Mouse (Mus musculus) forebrain, embryonic 11.5 days (tissue): ENCODE measurements around the gene Mmp14. TPM values are rescaled to one million over a fixed set of nuclear protein-coding genes. Genes with fewer than 3 reads are reported as not detected.
A peak's percentile ranks its signal among the peaks of the same experiment; 100 is the strongest.

Source experiments
- ATAC-seq: fragments of 200-750 bp; cut with Nextera tagmentation; replicated peaks from 2 replicates; pipeline ENCODE4 v1.8.0; 2017; ENCODE audit warnings: moderate TSS enrichment; ENCODE audit not compliant: low FRiP score
- DNase-seq: peaks from one replicate; pipeline ENCODE4 v3.0.0-alpha.2; 2017; ENCODE audit warnings: low spot score
- H3K27ac ChIP-seq: fragments of 300-500 bp; sonication (generic); 2 replicates; pipeline ENCODE4 v1.5.1; 2014; ENCODE audit warnings: low read depth, low read length
- H3K27me3 ChIP-seq: fragments of 300-500 bp; sonication (generic); 2 replicates; pipeline ENCODE4 v1.6.1; 2014; ENCODE audit warnings: mild to moderate bottlenecking, low read length, mixed read lengths; ENCODE audit not compliant: control insufficient read depth, insufficient read depth
- H3K36me3 ChIP-seq: fragments of 300-500 bp; sonication (generic); 2 replicates; pipeline ENCODE4 v1.6.1; 2014; ENCODE audit warnings: mild to moderate bottlenecking, low read length, moderate library complexity, mixed read lengths; ENCODE audit not compliant: control insufficient read depth, insufficient read depth
- H3K4me1 ChIP-seq: fragments of 300-500 bp; sonication (generic); replicated peaks from 2 replicates; pipeline ENCODE4 v1.6.1; 2014; ENCODE audit warnings: low read length, mixed read lengths; ENCODE audit not compliant: control insufficient read depth, insufficient read depth
- H3K4me2 ChIP-seq: fragments of 300-500 bp; sonication (generic); 2 replicates; pipeline ENCODE4 v1.6.1; 2014; ENCODE audit warnings: low read depth, mild to moderate bottlenecking, low read length, moderate library complexity, mixed read lengths; ENCODE audit not compliant: severe bottlenecking
- H3K4me3 ChIP-seq: fragments of 300-500 bp; sonication (generic); 2 replicates; pipeline ENCODE4 v1.5.1; 2014; ENCODE audit warnings: low read depth, low read length
- H3K9ac ChIP-seq: fragments of 300-500 bp; sonication (generic); 2 replicates; pipeline ENCODE4 v1.6.1; 2014; ENCODE audit warnings: low read length
- H3K9me3 ChIP-seq: fragments of 300-500 bp; sonication (generic); 2 replicates; pipeline ENCODE4 v1.6.1; 2016; ENCODE audit warnings: low read length, mixed read lengths; ENCODE audit not compliant: control insufficient read depth
- WGBS: fragments of 180-500 bp; shearing (Covaris S2); extraction: QIAGEN DNeasy Blood & Tissue Kit; methylation state at CpG from one replicate; pipeline ENCODE4 v1.1.7; 2014; 5-methylcytosine and 5-hydroxymethylcytosine counted together
- polyA plus RNA-seq: library from polyadenylated mRNA; unstranded; fragments of >200 nt; fragmentation: Nextera tagmentation; extraction: Ambion mirVana; gene quantifications from 2 replicates; pipeline ENCODE4 v1.2.1, GENCODE M21; 2014

The Mmp14 gene
- polyA plus RNA-seq, 1 experiment from 2014 or later, result 70.7 TPM

- WGBS, result 88% methylated on average over 9 of the region's 9 CpGs
- Histone ChIP-seq H3K4me3 (no peak overlapping the region), H3K9ac (no peak overlapping the region), H3K27me3 (no peaks in the 10 kb centered on the region; the same call in 1 of the 2 replicates), H3K27ac (no peak overlapping the region), H3K4me1 (no peaks in the 10 kb centered on the region), H3K36me3 (no peaks in the 10 kb centered on the region), H3K4me2 (no peak overlapping the region), H3K9me3 (no peaks in the 10 kb centered on the region)
- ATAC-seq (no peak), DNase-seq (no peak)
These were observed 22.2 kb downstream of the Mmp14 start for GRCm38 (mm10) chr14:54453566-54453965.

- DNase-seq (no peak), ATAC-seq (no peak)
- no peaks in the 10 kb centered on the region for H3K9me3 ChIP-seq
- no peaks in the 10 kb centered on the region for H3K36me3 ChIP-seq
- no peak overlapping the region for H3K9ac ChIP-seq
- no peak overlapping the region for H3K4me2 ChIP-seq
- no peak overlapping the region for H3K27ac ChIP-seq
- no peaks in the 10 kb centered on the region for H3K4me1 ChIP-seq
- H3K4me3 ChIP-seq, result no peak overlapping the region
- no peaks in the 10 kb centered on the region; the same call in 1 of the 2 replicates for H3K27me3 ChIP-seq
- WGBS, result 88% methylated on average over 11 of the region's 11 CpGs
These were observed 23.5 kb downstream of the Mmp14 start for GRCm38 (mm10) chr14:54454669-54455528.

- Histone ChIP-seq H3K4me1 (no peaks in the 10 kb centered on the region), H3K27ac (no peak overlapping the region), H3K9ac (no peak overlapping the region), H3K4me2 (no peak overlapping the region), H3K9me3 (no peaks in the 10 kb centered on the region), H3K27me3 (no peaks in the 10 kb centered on the region), H3K36me3 (no peaks in the 10 kb centered on the region), H3K4me3 (no peak overlapping the region)
- DNase-seq, result no peak
- no peak for ATAC-seq
- 88% methylated on average over 14 of the region's 14 CpGs for WGBS
These were observed 26.6 kb downstream of the Mmp14 start for GRCm38 (mm10) chr14:54457907-54458569.

- Histone ChIP-seq H3K4me3 (no peak overlapping the region), H3K4me1 (peaks cover 4% of the 10 kb centered on the region; the same call in 1 of the 2 replicates), H3K36me3 (no peaks in the 10 kb centered on the region), H3K9me3 (no peaks in the 10 kb centered on the region), H3K4me2 (no peak overlapping the region), H3K9ac (no peak overlapping the region), H3K27me3 (no peaks in the 10 kb centered on the region), H3K27ac (no peak overlapping the region)
- 83% methylated on average over 4 of the region's 4 CpGs for WGBS
- DNase-seq, result no peak
- ATAC-seq, result no peak
These were observed 30.7 kb downstream of the Mmp14 start for GRCm38 (mm10) chr14:54462146-54462545.

DNA sequence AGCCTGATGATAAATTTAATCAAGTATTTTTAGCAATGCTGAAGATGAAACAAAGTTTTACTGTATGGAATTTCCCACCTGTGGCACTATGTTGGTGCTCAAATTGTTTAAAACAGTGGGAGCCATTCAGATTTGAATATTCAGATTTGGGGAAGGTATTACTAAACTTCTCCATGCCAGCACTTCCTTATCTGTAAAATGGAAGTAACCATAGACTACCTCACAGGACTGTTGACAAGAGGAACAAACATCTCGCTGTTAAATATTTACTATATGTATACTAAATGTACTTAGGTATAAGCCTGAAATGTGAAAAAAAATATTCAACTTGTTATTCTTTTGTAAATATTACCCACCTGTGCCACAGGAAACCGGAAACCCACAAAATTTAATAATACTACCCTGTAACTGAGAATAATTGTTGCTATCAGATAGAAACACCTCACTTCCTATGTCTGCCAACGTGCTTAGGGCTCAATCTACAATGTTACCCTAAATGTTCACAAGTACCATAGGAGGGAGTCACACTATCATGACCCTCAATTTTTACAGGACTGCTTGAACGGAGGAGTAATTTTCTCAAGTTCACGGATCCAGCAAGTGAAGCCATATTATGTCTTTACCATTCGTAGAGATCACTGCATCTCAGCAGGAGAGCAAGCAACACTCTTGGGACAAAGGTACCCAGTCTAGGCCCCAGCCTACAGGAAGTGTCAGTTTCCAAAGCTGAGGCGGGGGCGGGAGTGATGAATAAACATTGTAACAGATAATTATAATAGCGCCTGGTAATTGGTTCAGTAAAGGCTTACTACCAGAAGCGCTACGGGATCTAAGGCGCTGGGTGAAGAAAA lies 31.9 kb downstream of the Mmp14 start:
- DNase-seq, result no peak
- H3K4me3 ChIP-seq, result peak overlapping the region; percentile 75
- H3K9ac ChIP-seq, result peak overlapping the region; percentile 73
- WGBS, result 17% methylated on average over 12 of the region's 12 CpGs
- peak overlapping the region; percentile 91 for H3K4me2 ChIP-seq
- H3K4me1 ChIP-seq, result peaks cover 4% of the 10 kb centered on the region; the same call in 1 of the 2 replicates
- no peaks in the 10 kb centered on the region for H3K36me3 ChIP-seq
- H3K9me3 ChIP-seq, result no peaks in the 10 kb centered on the region
- H3K27me3 ChIP-seq, result no peaks in the 10 kb centered on the region
- ATAC-seq, result peak; percentile 36
- H3K27ac ChIP-seq, result no peak overlapping the region

- Histone ChIP-seq H3K4me1 (peaks cover 4% of the 10 kb centered on the region; the same call in 1 of the 2 replicates), H3K4me3 (peak within 1 kb of the TSS; percentile 75), H3K9ac (peak within 1 kb of the TSS; percentile 73), H3K9me3 (no peaks in the 10 kb centered on the region), H3K27me3 (no peaks in the 10 kb centered on the region), H3K4me2 (peak within 1 kb of the TSS; percentile 91), H3K27ac (peak within 1 kb of the TSS; percentile 37; the same call in 1 of the 2 replicates), H3K36me3 (no peaks in the 10 kb centered on the region)
- ATAC-seq (peak; percentile 91), DNase-seq (peak; percentile 94)
- WGBS, result under 1% methylated on average over 35 of the region's 35 CpGs
These were observed 32.5 kb downstream of the Mmp14 start, which contains the start of gene Lrp10 for GRCm38 (mm10) chr14:54463959-54464292. Gene Lrp10, plus strand, starts transcription at chr14:54464137.

DNA sequence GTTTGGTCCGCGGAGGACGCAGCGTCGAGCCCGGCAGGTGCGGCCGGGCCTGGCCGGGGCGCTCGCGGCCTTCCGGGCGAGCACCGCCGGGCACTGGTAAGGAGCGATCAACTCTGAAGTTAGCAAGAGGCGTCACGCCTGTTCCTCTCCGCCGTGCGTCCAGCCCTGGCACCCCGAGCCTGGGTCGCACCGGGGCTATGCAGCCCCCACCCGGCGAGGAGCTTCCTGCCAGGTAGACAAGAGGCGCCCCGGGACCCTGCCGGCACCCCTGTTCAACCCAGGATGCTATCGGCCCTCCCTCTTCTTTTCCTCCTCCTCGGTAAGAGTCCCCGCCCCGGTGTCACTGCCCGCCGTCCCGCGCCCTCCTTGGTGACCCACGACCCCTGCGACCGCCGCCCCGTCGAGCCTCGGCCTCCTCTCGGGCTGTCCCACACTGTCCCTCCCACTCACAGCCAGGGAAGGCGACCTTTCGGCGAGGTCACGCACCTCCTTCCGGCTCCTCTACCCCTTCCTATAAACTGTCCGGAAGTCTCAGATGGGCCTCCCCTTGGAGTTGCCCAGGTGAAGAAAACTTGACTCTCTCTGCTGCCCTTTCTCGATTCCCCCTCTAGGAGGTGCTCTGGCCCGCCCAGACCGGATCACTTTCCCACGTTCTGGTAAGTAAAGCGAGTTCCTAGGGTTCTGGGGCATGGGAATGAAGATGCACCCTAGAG lies 33.0 kb downstream of the Mmp14 start:
- Histone ChIP-seq H3K36me3 (no peaks in the 10 kb centered on the region), H3K4me1 (peaks cover 4% of the 10 kb centered on the region; the same call in 1 of the 2 replicates), H3K9ac (peak overlapping the region; percentile 73), H3K27me3 (no peaks in the 10 kb centered on the region), H3K4me2 (peak overlapping the region; percentile 91), H3K27ac (peak overlapping the region; percentile 37; the same call in 1 of the 2 replicates), H3K9me3 (no peaks in the 10 kb centered on the region), H3K4me3 (peak overlapping the region; percentile 75)
- DNase-seq, result peak; percentile 83
- WGBS, result under 1% methylated on average over 55 of the region's 57 CpGs
- ATAC-seq, result peak; percentile 80

DNA sequence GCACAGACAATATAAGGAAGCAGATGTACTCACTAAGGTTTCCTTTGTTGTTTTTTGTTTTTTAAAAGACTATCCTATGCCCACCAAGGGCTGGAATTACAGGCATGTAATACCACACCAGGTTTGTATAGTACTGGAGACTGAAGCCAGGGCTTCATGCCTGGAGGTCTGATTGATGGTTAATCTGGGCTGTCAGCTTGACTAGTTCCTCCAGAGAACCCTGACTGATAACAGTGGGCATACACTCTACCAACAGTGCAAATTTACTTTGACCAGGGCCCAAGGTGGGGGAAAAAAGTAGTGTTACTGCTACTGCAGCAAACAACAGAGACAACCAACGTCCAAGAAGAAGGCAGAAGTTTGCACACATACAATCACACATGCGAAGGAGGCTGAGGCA lies 40.1 kb downstream of the Mmp14 start:
- H3K27ac ChIP-seq, result no peak overlapping the region
- H3K27me3 ChIP-seq, result no peaks in the 10 kb centered on the region
- no peaks in the 10 kb centered on the region for H3K9me3 ChIP-seq
- no peak for ATAC-seq
- peaks cover 2% of the 10 kb centered on the region; the same call in 1 of the 2 replicates for H3K4me1 ChIP-seq
- WGBS, result 90% methylated on average over 2 of the region's 2 CpGs
- H3K4me2 ChIP-seq, result no peak overlapping the region
- no peaks in the 10 kb centered on the region for H3K36me3 ChIP-seq
- no peak overlapping the region for H3K4me3 ChIP-seq
- no peak for DNase-seq
- no peak overlapping the region for H3K9ac ChIP-seq
